Mouse (Mus musculus): ENCODE results near the gene Dock2. TPM values are rescaled to one million over a fixed set of nuclear protein-coding genes. Genes with fewer than 3 reads are reported as not detected.

Gene Dock2
- total and polyA plus RNA-seq, 3 experiments: 79.6 to 151 (median 133) TPM

DNA sequence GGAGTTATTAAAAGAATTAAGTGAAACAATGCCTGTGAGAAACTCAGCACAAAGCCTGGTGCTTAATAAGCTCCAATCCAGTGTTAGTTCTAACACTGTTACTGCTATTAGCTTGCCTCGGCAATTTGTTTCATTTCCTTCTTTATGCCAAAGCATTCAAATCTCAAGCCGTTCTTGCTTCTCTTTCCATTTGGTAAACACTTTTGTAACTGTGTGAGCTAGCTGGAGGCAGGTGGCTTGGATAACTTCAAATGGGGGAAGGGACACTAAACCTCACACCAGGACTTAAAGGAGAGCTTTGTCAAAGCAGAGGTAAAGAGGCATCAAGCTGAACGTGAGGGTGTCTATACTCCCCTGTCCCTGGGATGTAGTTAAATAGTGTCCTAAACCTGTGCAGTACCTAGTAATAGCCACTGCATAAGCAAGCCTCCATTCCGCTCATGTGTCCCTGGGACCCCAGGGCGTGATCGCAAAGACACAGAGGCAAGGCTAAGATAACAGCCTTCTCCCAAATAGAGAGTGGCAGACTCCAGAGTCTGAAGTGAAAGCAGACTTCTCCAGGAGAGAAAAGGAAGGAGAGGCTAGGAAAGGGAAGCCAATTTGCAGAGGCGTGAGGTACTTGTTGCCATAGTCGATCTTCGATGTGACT, 56.9 kb downstream of the Dock2 start:
- Histone ChIP-seq H3K27ac (ENCODE audit: insufficient read depth, low read depth) (peak overlapping the region; percentile 70), H3K79me2 (replicated peaks; ENCODE audit: control insufficient read depth, extremely low read depth, insufficient read depth, poor library complexity, severe bottlenecking) (peaks cover 14% of the 10 kb centered on the region), H3K27me3 (replicated peaks) (no peaks in the 10 kb centered on the region), H3K4me3 (replicated peaks in 1 of 3; ENCODE audit: low read depth in 2 of 3, low read length in 2 of 3, poor library complexity in 1 of 3) (peak overlapping the region in 1 of 3 experiments; percentile 10), H3K36me3 (replicated peaks in 1 of 2; ENCODE audit: control insufficient read depth in 1 of 2, insufficient read depth in 1 of 2, low read length in 1 of 2) (peaks cover 85 to 97% of the 10 kb centered on the region in 2 experiments), H3K9ac (ENCODE audit: insufficient read depth, low read depth) (no peak overlapping the region), H3K4me1 (ENCODE audit: control insufficient read depth in 1 of 2, insufficient read depth in 2 of 2) (peaks cover 17 to 65% of the 10 kb centered on the region in 2 experiments), H3K4me2 (ENCODE audit: insufficient read depth, low read depth, poor library complexity, severe bottlenecking) (peak overlapping the region; percentile 14; the same call in 1 of the 2 replicates), H3K9me3 (replicated peaks; ENCODE audit: low read length) (no peaks in the 10 kb centered on the region)
- in situ Hi-C loops (cut with MboI; ENCODE audit: low pct_ligation_motif_present, low pct_unique_long_range_greater_than_20kb, low sequenced_read_pairs): loop anchor here (5.0 kb wide), 1 partner anchor 45 kb away; no protein-coding TSS in a partner anchor
- dilution Hi-C loops (cut with MboI; ENCODE audit: extremely low pct_ligation_motif_present, extremely low pct_unique_long_range_greater_than_20kb, low sequenced_read_pairs): no loop called here
- 0 out of 2 replicates have a peak, but pooled peaks have one; percentile 23 for TF ChIP-seq MAX (IDR thresholded peaks at IDR 0.05; ENCODE audit: low read length)
- 0 out of 2 replicates have a peak, but pooled peaks have one; percentile 18 for TF ChIP-seq TBP (conservative IDR thresholded peaks at IDR 0.05; ENCODE audit: low read depth, low read length)
- peak; percentile 44; the same call in 1 of the 2 replicates for TF ChIP-seq TCF12 (IDR thresholded peaks at IDR 0.05; ENCODE audit: low read depth, low read length)
- TF ChIP-seq CHD2 (IDR thresholded peaks at IDR 0.05; ENCODE audit: low read length): peak; percentile 78
- TF ChIP-seq MEF2A (IDR thresholded peaks at IDR 0.05; ENCODE audit: borderline replicate concordance, low read depth, low read length): peak; percentile 55; the same call in 1 of the 2 replicates
- TF ChIP-seq ETS1 (conservative IDR thresholded peaks at IDR 0.05; ENCODE audit: low read depth, low read length): peak; percentile 46
- TF ChIP-seq EP300 (IDR thresholded peaks at IDR 0.05; ENCODE audit: low read length): peak; percentile 66
- TF ChIP-seq IRF4 (IDR thresholded peaks at IDR 0.05; ENCODE audit: low read depth, low read length): 0 out of 2 replicates have a peak, but pooled peaks have one; percentile 64
- TF ChIP-seq RCOR1 (conservative IDR thresholded peaks at IDR 0.05; ENCODE audit: low read depth, low read length): 0 out of 2 replicates have a peak, but pooled peaks have one; percentile 49
- no peak for TF ChIP-seq ZNF384 (IDR thresholded peaks at IDR 0.05; ENCODE audit: low read depth, low read length)
- TF ChIP-seq CHD1 (IDR thresholded peaks at IDR 0.05; ENCODE audit: low read depth, low read length): no peak; the same call in 1 of the 2 replicates
- 0 out of 2 replicates have a peak, but pooled peaks have one; percentile 6 for TF ChIP-seq JUN (IDR thresholded peaks at IDR 0.05; ENCODE audit: insufficient read depth, low read depth, low read length)
- TF ChIP-seq MYC (IDR thresholded peaks at IDR 0.05; ENCODE audit: low read depth, low read length): 0 out of 2 replicates have a peak, but pooled peaks have one; percentile 26
- no peak for TF ChIP-seq JUND (conservative IDR thresholded peaks at IDR 0.05; ENCODE audit: low read depth, low read length)
- TF ChIP-seq SIN3A (IDR thresholded peaks at IDR 0.05; ENCODE audit: low read length): peak; percentile 51; the same call in 1 of the 2 replicates
- no peak for TF ChIP-seq ELF1 (IDR thresholded peaks at IDR 0.05; ENCODE audit: low read depth, low read length)
- TF ChIP-seq BHLHE40 (IDR thresholded peaks at IDR 0.05; ENCODE audit: low read depth, low read length): 0 out of 2 replicates have a peak, but pooled peaks have one; percentile 25
- peak; percentile 60 for DNase-seq (ENCODE audit: extremely low read depth)

GRCm38 (mm10) chr11:34713360-34713759, 70.3 kb downstream of the Dock2 start:
- DNase-seq (ENCODE audit: extremely low read depth): no peak
- no peak for TF ChIP-seq POLR2AphosphoS2 (IDR thresholded peaks at IDR 0.05; ENCODE audit: low read depth, low read length)
- no peak for TF ChIP-seq MAX (IDR thresholded peaks at IDR 0.05; ENCODE audit: low read length)
- no peak for TF ChIP-seq GABPA (IDR thresholded peaks at IDR 0.05; ENCODE audit: insufficient replicate concordance, low read depth, low read length)
- TF ChIP-seq TCF12 (IDR thresholded peaks at IDR 0.05; ENCODE audit: low read depth, low read length): no peak
- no peak for TF ChIP-seq TBP (conservative IDR thresholded peaks at IDR 0.05; ENCODE audit: low read depth, low read length)
- TF ChIP-seq UBTF (IDR thresholded peaks at IDR 0.05; ENCODE audit: low read depth, low read length): no peak
- no peak for TF ChIP-seq ZC3H11A (IDR thresholded peaks at IDR 0.05; ENCODE audit: low read depth, low read length)
- no peak for TF ChIP-seq CHD2 (IDR thresholded peaks at IDR 0.05; ENCODE audit: low read length)
- TF ChIP-seq ZMIZ1 (IDR thresholded peaks at IDR 0.05; ENCODE audit: low read depth, low read length): no peak
- TF ChIP-seq MAZ (IDR thresholded peaks at IDR 0.05; ENCODE audit: low read depth, low read length): no peak
- TF ChIP-seq CTCF (conservative IDR thresholded peaks at IDR 0.05 in 1 of 2, IDR thresholded peaks at IDR 0.05 in 1 of 2; ENCODE audit: low read depth in 2 of 2, low read length in 2 of 2): no peak
- no peak for TF ChIP-seq MAFK (IDR thresholded peaks at IDR 0.05; ENCODE audit: insufficient replicate concordance, low read length)
- no peak for TF ChIP-seq IRF4 (IDR thresholded peaks at IDR 0.05; ENCODE audit: low read depth, low read length)
- TF ChIP-seq MEF2A (IDR thresholded peaks at IDR 0.05; ENCODE audit: borderline replicate concordance, low read depth, low read length): no peak
- TF ChIP-seq SIN3A (IDR thresholded peaks at IDR 0.05; ENCODE audit: low read length): no peak
- no peaks in the 10 kb centered on the region for H3K27me3 ChIP-seq (replicated peaks)
- no peak overlapping the region for H3K27ac ChIP-seq (ENCODE audit: insufficient read depth, low read depth)
- H3K9ac ChIP-seq (ENCODE audit: insufficient read depth, low read depth): no peak overlapping the region
- no peaks in the 10 kb centered on the region for H3K9me3 ChIP-seq (replicated peaks; ENCODE audit: low read length)
- 0 out of 4 replicates have a peak, but pooled peaks cover 0 to 3% of the 10 kb centered on the region in 2 experiments for H3K4me1 ChIP-seq (ENCODE audit: control insufficient read depth in 1 of 2, insufficient read depth in 2 of 2)
- H3K4me3 ChIP-seq (replicated peaks in 1 of 3; ENCODE audit: low read depth in 2 of 3, low read length in 2 of 3, poor library complexity in 1 of 3): no peak overlapping the region
- in situ Hi-C loops (cut with MboI; ENCODE audit: low pct_ligation_motif_present, low pct_unique_long_range_greater_than_20kb, low sequenced_read_pairs): no loop called here
- dilution Hi-C loops (cut with MboI; ENCODE audit: extremely low pct_ligation_motif_present, extremely low pct_unique_long_range_greater_than_20kb, low sequenced_read_pairs): no loop called here
- H3K4me2 ChIP-seq (ENCODE audit: insufficient read depth, low read depth, poor library complexity, severe bottlenecking): no peak overlapping the region
- H3K79me2 ChIP-seq (replicated peaks; ENCODE audit: control insufficient read depth, extremely low read depth, insufficient read depth, poor library complexity, severe bottlenecking): peaks cover 5% of the 10 kb centered on the region; the same call in 1 of the 2 replicates
- H3K36me3 ChIP-seq (replicated peaks in 1 of 2; ENCODE audit: control insufficient read depth in 1 of 2, insufficient read depth in 1 of 2, low read length in 1 of 2): peaks cover 84 to 97% of the 10 kb centered on the region in 2 experiments
